Mouse (Mus musculus) E14TG2a.4 (cell line): Measurements from ENCODE around the gene Fbrsl1.

Source experiments
- CTCF ChIP-seq: conservative IDR thresholded peaks from 2 replicates; pipeline ENCODE4 v1.5.1; 2014; ENCODE audit warnings: low read length
- NANOG ChIP-seq: IDR thresholded peaks from 2 replicates; pipeline ENCODE4 v1.6.1; 2014; ENCODE audit warnings: borderline replicate concordance, low read length, mixed read lengths

GRCm38 (mm10) chr5:110385263-110385662 lies 63.0 kb downstream of the Fbrsl1 start:
- TF ChIP-seq CTCF (no peak), NANOG (no peak)
